Mouse (Mus musculus) MEL (cell line): ENCODE results near the gene Fst.

Source experiments
- CTCF ChIP-seq, 3 experiments: IDR thresholded peaks in 2 of 3; conservative IDR thresholded peaks in 1 of 3; 2 replicates each; pipeline ENCODE4 v1.5.1; 2011 to 2012; ENCODE audit warnings: low read length in 3 of 3, low read depth in 2 of 3, mild to moderate bottlenecking in 2 of 3, improper control_type of control experiment in 1 of 3, inconsistent platforms in 1 of 3, mixed read lengths in 1 of 3, moderate library complexity in 1 of 3; ENCODE audit not compliant: control insufficient read depth in 1 of 3, insufficient read depth in 1 of 3, poor library complexity in 1 of 3, severe bottlenecking in 1 of 3
- POLR2A ChIP-seq, 2 experiments: IDR thresholded peaks; 2 replicates each; pipeline ENCODE4 v1.6.1; 2011 to 2012; ENCODE audit warnings: low read length in 2 of 2, mild to moderate bottlenecking in 2 of 2, control low read depth in 1 of 2, improper control_type of control experiment in 1 of 2, low read depth in 1 of 2, moderate library complexity in 1 of 2; ENCODE audit not compliant: control insufficient read depth in 1 of 2, insufficient read depth in 1 of 2, poor library complexity in 1 of 2
- ZNF384 ChIP-seq: IDR thresholded peaks from 2 replicates; pipeline ENCODE4 v1.6.1; 2012; ENCODE audit warnings: low read depth, mild to moderate bottlenecking, inconsistent platforms, low read length, improper control_type of control experiment

DNA sequence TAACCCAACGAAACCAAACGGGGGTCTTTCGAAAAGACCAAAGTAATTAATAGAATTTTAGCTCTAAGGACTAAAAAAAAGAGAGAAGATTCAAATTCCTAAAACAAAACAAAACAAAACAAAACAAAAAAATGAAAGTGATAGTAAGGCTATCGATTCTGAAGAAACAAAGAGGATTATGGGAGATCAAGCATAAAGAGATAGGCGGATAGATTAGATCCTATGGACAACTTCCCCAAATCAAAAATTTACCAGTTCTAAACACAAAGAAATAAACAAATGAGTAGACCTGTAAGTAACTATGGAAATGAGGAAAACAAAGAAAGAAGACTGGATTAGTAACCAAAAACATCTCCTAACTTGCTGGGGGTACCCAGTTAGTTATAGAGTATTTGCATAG is 33.5 kb downstream of the Fst start:
- no peak for TF ChIP-seq ZNF384
- no peak for TF ChIP-seq POLR2A (IDR thresholded peaks at IDR 0.05; ENCODE audit: control insufficient read depth in 1 of 2, insufficient read depth in 1 of 2, low read depth in 1 of 2, low read length in 2 of 2, poor library complexity in 1 of 2)
- TF ChIP-seq CTCF (IDR thresholded peaks at IDR 0.05 in 2 of 3, conservative IDR thresholded peaks at IDR 0.05 in 1 of 3; ENCODE audit: control insufficient read depth in 1 of 3, insufficient read depth in 1 of 3, low read depth in 2 of 3, low read length in 3 of 3, poor library complexity in 1 of 3, severe bottlenecking in 1 of 3), result no peak
